Mouse (Mus musculus) brain, embryonic 14.5 days (tissue): ENCODE results near the gene Mapkbp1.

Experiments
- CTCF ChIP-seq: fragments of 200-500 bp; IDR thresholded peaks from 2 replicates; pipeline ENCODE4 v1.5.1; 2012; ENCODE audit warnings: inconsistent platforms, mild to moderate bottlenecking, moderate library complexity, borderline replicate concordance; ENCODE audit not compliant: insufficient read depth, insufficient read length; ENCODE audit errors: extremely low read depth
- POLR2A ChIP-seq: fragments of 200-500 bp; IDR thresholded peaks from 2 replicates; pipeline ENCODE4 v1.6.1; 2012; ENCODE audit warnings: mild to moderate bottlenecking, inconsistent platforms, borderline replicate concordance; ENCODE audit not compliant: poor library complexity, insufficient read depth, insufficient read length, severe bottlenecking; ENCODE audit errors: extremely low read depth

DNA sequence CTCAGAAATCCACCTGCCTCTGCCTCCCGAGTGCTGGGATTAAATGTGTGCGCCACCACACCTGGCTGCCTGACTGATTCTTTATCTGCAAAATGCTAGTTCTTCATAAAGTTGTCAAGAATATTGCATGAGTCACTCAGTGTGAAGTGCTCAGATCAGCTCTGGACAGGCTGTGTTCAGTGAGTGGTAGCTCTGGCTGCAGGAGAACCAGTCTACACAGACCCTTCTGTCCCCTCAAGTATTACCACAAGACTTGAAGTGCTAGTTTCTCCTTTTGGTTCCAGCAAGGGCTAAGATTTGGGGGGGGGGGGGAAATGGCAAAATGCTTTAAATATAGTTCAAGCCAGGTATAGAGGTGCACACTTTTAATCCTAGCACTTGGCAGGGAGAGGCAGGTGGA lies 14.9 kb downstream of the Mapkbp1 start:
- no peak for TF ChIP-seq CTCF
- no peak for TF ChIP-seq POLR2A
